Mouse (Mus musculus): ENCODE data around the gene Rnft2.

- no peak for TF ChIP-seq CTCF (IDR thresholded peaks at IDR 0.05; ENCODE audit: low read depth, low read length)
- no peak for TF ChIP-seq GATA1 (IDR thresholded peaks at IDR 0.05; ENCODE audit: borderline replicate concordance, low read length)
- no peak for TF ChIP-seq POLR2AphosphoS5 (IDR thresholded peaks at IDR 0.05; ENCODE audit: insufficient replicate concordance, low read depth, low read length)
These were observed 47.6 kb upstream of the Rnft2 start for GRCm38 (mm10) chr5:118292476-118292875.
